Mouse (Mus musculus) megakaryocyte, embryonic 14.5 days (primary cell): ENCODE measurements at regions not wholly inside any gene's neighbourhood (a gene's known extent, or its start where the extent isn't known, plus 50 kb on each side); places are given as distances from the start of the nearest gene placed in this dataset.
A peak's percentile ranks its signal among the peaks of the same experiment; 100 is the strongest.
"Not testable (repeated sequence)": the region's sequence is repeated elsewhere in the genome, so short reads cannot be mapped to it uniquely, and the experiment has no call there.

ENCODE experiments used
- H3K27me3 ChIP-seq: replicated peaks from 2 replicates; pipeline ENCODE3; 2012; ENCODE audit warnings: inconsistent platforms
- H3K36me3 ChIP-seq: replicated peaks from 2 replicates; pipeline ENCODE3; 2012; ENCODE audit warnings: low read length, inconsistent platforms, mixed read lengths
- H3K4me1 ChIP-seq: 2 replicates; pipeline ENCODE4 v1.6.1; 2012; ENCODE audit warnings: inconsistent platforms
- H3K4me3 ChIP-seq: replicated peaks from 2 replicates; pipeline ENCODE3; 2012; ENCODE audit warnings: moderate library complexity, mild to moderate bottlenecking, inconsistent platforms
- H3K9me3 ChIP-seq: 2 replicates; pipeline ENCODE4 v1.6.1; 2012; ENCODE audit warnings: inconsistent platforms
- FLI1 ChIP-seq: IDR thresholded peaks from 2 replicates; pipeline ENCODE4 v1.6.1; 2012; ENCODE audit warnings: low read length, inconsistent platforms, mixed read lengths
- GATA1 ChIP-seq: IDR thresholded peaks from 3 replicates; pipeline ENCODE4 v1.6.1; 2012; ENCODE audit warnings: mixed read lengths, low read length, inconsistent platforms, borderline replicate concordance

GRCm38 (mm10) chr5:118478120-118478768 lies 82.2 kb upstream of the Med13l start:
- no peaks in the 10 kb centered on the region for H3K9me3 ChIP-seq
- TF ChIP-seq GATA1, result no peak
- H3K4me1 ChIP-seq, result peaks cover 92% of the 10 kb centered on the region
- H3K27me3 ChIP-seq, result no peaks in the 10 kb centered on the region
- no peaks in the 10 kb centered on the region for H3K36me3 ChIP-seq
- peak overlapping the region; percentile 85 for H3K4me3 ChIP-seq

GRCm38 (mm10) chr5:118480000-118480399 lies 80.5 kb upstream of the Med13l start:
- Histone ChIP-seq H3K27me3 (no peaks in the 10 kb centered on the region), H3K9me3 (no peaks in the 10 kb centered on the region), H3K4me3 (no peak overlapping the region), H3K4me1 (peaks cover 94% of the 10 kb centered on the region), H3K36me3 (no peaks in the 10 kb centered on the region)
- TF ChIP-seq GATA1 (no peak), FLI1 (no peak)

DNA sequence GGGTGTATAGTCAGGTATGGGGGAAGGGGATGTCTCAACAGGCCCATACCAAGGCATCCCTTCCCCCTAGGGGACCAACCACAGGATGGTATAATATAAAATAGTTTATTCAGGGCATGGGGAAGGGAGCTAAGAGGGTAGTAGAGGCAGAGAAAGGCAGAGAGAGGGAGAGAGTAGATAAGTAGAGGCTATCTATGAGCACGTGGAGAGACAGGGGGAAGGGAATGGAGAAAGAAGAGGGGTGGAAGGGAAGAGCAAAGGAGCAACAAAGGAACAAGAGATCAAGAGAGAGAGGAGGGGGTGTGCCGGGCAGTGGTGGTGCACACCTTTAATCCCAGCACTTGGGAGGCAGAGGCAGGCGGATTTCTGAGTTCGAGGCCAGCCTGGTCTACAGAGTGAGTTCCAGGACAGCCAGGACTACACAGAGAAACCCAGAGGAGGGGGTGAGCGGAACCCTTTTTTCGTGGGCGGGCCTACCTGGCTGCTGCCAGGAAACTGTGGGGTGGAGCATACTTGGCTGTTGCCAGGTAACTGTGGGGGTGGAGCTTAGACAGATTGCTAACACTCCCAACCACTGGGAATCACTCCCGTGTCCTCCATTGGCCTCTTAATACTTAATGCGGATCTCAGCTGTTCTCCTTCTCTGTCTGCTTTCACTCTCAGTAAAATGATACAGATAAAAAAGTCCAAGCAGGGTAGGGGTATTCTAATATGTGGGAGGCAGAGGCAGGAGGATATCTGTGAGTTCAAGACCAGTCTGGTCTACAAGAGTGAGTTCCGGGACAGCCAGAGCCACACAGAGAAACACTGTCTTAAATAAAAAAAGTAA lies 79.3 kb upstream of the Med13l start:
- no peaks in the 10 kb centered on the region for H3K27me3 ChIP-seq
- H3K4me1 ChIP-seq, result peaks cover 93% of the 10 kb centered on the region
- H3K9me3 ChIP-seq, result no peaks in the 10 kb centered on the region
- no peak overlapping the region for H3K4me3 ChIP-seq
- no peak for TF ChIP-seq GATA1
- TF ChIP-seq FLI1, result no peak
- H3K36me3 ChIP-seq, result no peaks in the 10 kb centered on the region

DNA sequence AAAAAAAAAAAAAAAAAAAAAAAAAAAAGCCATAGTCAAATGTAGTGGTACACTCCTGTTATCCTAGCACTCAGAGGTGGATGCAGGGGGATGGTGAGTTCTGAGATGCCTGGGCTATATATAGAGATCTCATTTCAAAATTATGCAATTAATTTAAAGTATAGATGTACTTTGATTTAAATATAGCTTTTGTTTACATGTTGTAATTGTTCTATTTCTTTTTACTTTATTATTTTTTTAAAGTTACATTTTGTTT lies 78.8 kb upstream of the Med13l start:
- no peaks in the 10 kb centered on the region for H3K36me3 ChIP-seq
- H3K4me3 ChIP-seq, result no peak overlapping the region
- H3K27me3 ChIP-seq, result no peaks in the 10 kb centered on the region
- peaks cover 93% of the 10 kb centered on the region for H3K4me1 ChIP-seq
- H3K9me3 ChIP-seq, result no peaks in the 10 kb centered on the region
- TF ChIP-seq GATA1 (no peak), FLI1 (no peak)

DNA sequence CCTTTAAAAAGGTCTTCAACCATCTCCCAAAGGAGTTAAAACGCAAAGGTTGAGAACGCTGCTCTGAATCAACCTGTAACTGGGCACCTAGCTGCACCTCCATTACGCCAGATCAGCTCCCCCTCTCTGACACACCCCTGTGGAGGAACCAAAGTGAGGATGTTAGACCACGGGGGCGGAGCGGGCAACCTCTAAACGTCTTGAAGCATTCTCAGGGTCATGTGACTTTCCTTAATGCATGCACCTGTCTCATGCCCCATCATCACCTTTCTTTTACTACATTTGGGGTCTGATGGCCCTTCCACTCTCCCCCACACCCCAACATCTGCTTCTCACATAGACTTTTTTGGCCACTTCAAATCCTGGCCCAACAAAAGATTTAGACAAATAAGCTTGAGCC lies 77.9 kb upstream of the Med13l start:
- TF ChIP-seq FLI1 (no peak), GATA1 (no peak)
- Histone ChIP-seq H3K4me1 (peaks cover 92% of the 10 kb centered on the region), H3K9me3 (no peaks in the 10 kb centered on the region), H3K36me3 (no peaks in the 10 kb centered on the region), H3K27me3 (no peaks in the 10 kb centered on the region), H3K4me3 (peak overlapping the region; percentile 4)

GRCm38 (mm10) chr5:118483001-118483400 lies 77.5 kb upstream of the Med13l start:
- no peaks in the 10 kb centered on the region for H3K36me3 ChIP-seq
- peaks cover 88% of the 10 kb centered on the region for H3K4me1 ChIP-seq
- no peaks in the 10 kb centered on the region for H3K9me3 ChIP-seq
- no peak for TF ChIP-seq GATA1
- peak overlapping the region; percentile 76 for H3K4me3 ChIP-seq
- H3K27me3 ChIP-seq, result no peaks in the 10 kb centered on the region

- no peak for TF ChIP-seq FLI1
- TF ChIP-seq GATA1, result peak; percentile 86
- H3K4me1 ChIP-seq, result peaks cover 87% of the 10 kb centered on the region
- peak overlapping the region; percentile 76 for H3K4me3 ChIP-seq
- H3K27me3 ChIP-seq, result no peaks in the 10 kb centered on the region
- no peaks in the 10 kb centered on the region for H3K9me3 ChIP-seq
- H3K36me3 ChIP-seq, result no peaks in the 10 kb centered on the region
These were observed 76.9 kb upstream of the Med13l start for GRCm38 (mm10) chr5:118483532-118483931.

- H3K4me1 ChIP-seq, result peaks cover 83% of the 10 kb centered on the region
- H3K36me3 ChIP-seq, result no peaks in the 10 kb centered on the region
- H3K9me3 ChIP-seq, result no peaks in the 10 kb centered on the region
- H3K4me3 ChIP-seq, result no peak overlapping the region
- no peaks in the 10 kb centered on the region for H3K27me3 ChIP-seq
- TF ChIP-seq FLI1, result no peak
- no peak for TF ChIP-seq GATA1
These were observed 75.3 kb upstream of the Med13l start for GRCm38 (mm10) chr5:118485191-118485590.

DNA sequence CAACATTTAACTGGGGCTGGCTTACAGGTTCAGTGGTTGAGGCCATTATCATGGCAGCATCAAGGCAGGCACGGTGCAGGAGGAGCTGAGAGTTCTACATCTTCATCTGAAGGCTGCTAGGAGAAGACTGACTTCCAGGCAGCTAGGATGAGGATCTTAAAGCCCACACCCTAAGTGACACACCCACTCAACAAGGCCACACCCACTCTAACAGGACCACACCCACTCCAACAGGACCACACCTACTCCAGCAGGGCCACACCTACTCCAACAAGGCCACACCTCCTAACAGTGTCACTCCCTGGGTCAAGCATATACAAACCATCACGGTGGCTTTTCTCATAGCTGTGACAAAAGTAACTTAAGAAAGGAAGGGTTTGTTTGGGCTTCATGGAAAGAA lies 68.0 kb upstream of the Med13l start:
- not testable (repeated sequence) for H3K9me3 ChIP-seq, H3K27me3 ChIP-seq, H3K4me3 ChIP-seq, H3K36me3 ChIP-seq
- peaks cover 75% of the 10 kb centered on the region for H3K4me1 ChIP-seq

DNA sequence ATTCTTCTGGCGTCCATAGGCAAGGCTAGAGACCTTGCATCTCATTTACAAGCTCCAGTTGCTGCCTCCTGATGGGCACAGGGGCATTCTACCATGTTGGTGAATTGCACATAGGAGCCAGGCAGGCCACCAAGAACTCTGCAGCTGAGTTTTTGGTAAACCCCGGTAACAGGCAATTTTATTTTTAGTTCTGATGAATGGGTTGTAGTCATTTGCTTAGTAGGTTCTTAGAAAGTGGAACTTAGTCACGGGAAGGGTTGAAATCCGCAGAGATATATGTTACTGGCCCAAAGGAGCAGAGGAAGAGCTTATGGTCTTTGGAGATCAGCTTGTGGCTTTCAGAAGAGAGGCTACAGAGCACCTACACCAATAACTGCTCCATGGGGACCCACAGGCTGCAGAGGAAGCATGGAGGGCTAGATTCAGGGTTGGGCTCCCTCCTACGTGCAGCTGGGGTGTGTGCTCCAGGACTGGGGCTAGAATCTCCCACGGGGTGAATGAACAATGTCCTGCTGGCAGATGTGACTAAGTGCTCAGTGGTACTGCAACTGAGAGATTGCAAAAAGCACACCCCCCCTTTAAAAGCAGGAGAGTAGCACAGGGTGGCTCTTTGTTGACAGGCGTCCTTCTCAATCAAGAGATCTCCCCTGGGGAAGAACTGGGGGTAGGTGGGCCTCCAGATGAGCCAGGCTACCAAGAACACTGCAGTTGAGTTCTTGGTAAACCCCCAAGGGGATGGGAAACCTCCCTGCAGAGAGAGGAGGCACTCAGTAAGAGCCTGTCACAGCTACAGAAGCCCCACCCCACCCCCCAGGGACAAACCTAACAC lies 65.6 kb upstream of the Med13l start:
- Histone ChIP-seq H3K9me3 (no peaks in the 10 kb centered on the region), H3K36me3 (no peaks in the 10 kb centered on the region), H3K4me3 (peak overlapping the region; percentile 83), H3K4me1 (peaks cover 80% of the 10 kb centered on the region), H3K27me3 (no peaks in the 10 kb centered on the region)
- TF ChIP-seq FLI1, result no peak
- TF ChIP-seq GATA1, result no peak
